Mouse (Mus musculus) liver, embryonic 13.5 days (tissue): ENCODE results near the gene Lnp1. TPM values are rescaled to one million over a fixed set of nuclear protein-coding genes. Genes with fewer than 3 reads are reported as not detected.
A peak's percentile ranks its signal among the peaks of the same experiment; 100 is the strongest.
"Not testable (repeated sequence)": the region's sequence is repeated elsewhere in the genome, so short reads cannot be mapped to it uniquely, and the experiment has no call there.

Source experiments
- ATAC-seq: fragments of 200-750 bp; cut with Nextera tagmentation; 2 replicates; pipeline ENCODE4 v1.8.0; 2017; ENCODE audit warnings: low read depth, mild to moderate bottlenecking, moderate number of reproducible peaks, moderate library complexity
- DNase-seq: peaks from one replicate; pipeline ENCODE4 v3.0.0; 2022
- H3K27ac ChIP-seq: fragments of 300-500 bp; sonication (generic); 2 replicates; pipeline ENCODE4 v1.5.1; 2015; ENCODE audit warnings: moderate library complexity, mild to moderate bottlenecking, inconsistent platforms
- H3K27me3 ChIP-seq: fragments of 300-500 bp; sonication (generic); 2 replicates; pipeline ENCODE4 v1.6.1; 2015; ENCODE audit warnings: mild to moderate bottlenecking, inconsistent platforms
- H3K36me3 ChIP-seq: fragments of 300-500 bp; sonication (generic); 2 replicates; pipeline ENCODE4 v1.6.1; 2015; ENCODE audit warnings: mild to moderate bottlenecking, inconsistent platforms
- H3K4me1 ChIP-seq: fragments of 300-500 bp; sonication (generic); replicated peaks from 2 replicates; pipeline ENCODE4 v1.6.1; 2015; ENCODE audit warnings: inconsistent platforms
- H3K4me2 ChIP-seq: fragments of 300-500 bp; sonication (generic); 2 replicates; pipeline ENCODE4 v1.6.1; 2015; ENCODE audit warnings: inconsistent platforms, mild to moderate bottlenecking, moderate library complexity
- H3K4me3 ChIP-seq: fragments of 300-500 bp; sonication (generic); replicated peaks from 2 replicates; pipeline ENCODE4 v1.5.1; 2015; ENCODE audit warnings: mild to moderate bottlenecking, inconsistent platforms
- H3K9ac ChIP-seq: fragments of 300-500 bp; sonication (generic); 2 replicates; pipeline ENCODE4 v1.6.1; 2015; ENCODE audit warnings: mild to moderate bottlenecking, inconsistent platforms
- H3K9me3 ChIP-seq: fragments of 300-500 bp; sonication (generic); replicated peaks from 2 replicates; pipeline ENCODE4 v1.6.1; 2016; ENCODE audit warnings: inconsistent platforms
- WGBS: fragments of 180-500 bp; shearing (Covaris S2); methylation state at CpG from one replicate; pipeline ENCODE4 v1.1.7; 2015; ENCODE audit not compliant: insufficient replicate concordance; 5-methylcytosine and 5-hydroxymethylcytosine counted together
- polyA plus RNA-seq: library from polyadenylated mRNA; unstranded; fragments of >200 nt; fragmentation: Nextera tagmentation; extraction: Ambion mirVana; gene quantifications from 2 replicates; pipeline ENCODE4 v1.2.1, GENCODE M21; 2015

The Lnp1 gene
- not detected in 2 replicates for polyA plus RNA-seq

GRCm38 (mm10) chr16:56928023-56928422 lies at the start of gene Lnp1:
TSS of gene Lnp1 (minus strand) at chr16:56928061.
- Histone ChIP-seq H3K4me2 (no peak within 1 kb of the TSS), H3K4me3 (no peak within 1 kb of the TSS), H3K4me1 (no peaks in the 10 kb centered on the region), H3K9ac (no peak within 1 kb of the TSS), H3K27me3 (no peaks in the 10 kb centered on the region), H3K36me3 (no peaks in the 10 kb centered on the region), H3K27ac (no peak within 1 kb of the TSS), H3K9me3 (no peaks in the 10 kb centered on the region)
- DNase-seq, result no peak
- WGBS, result 67% methylated on average over 3 of the region's 3 CpGs
- ATAC-seq, result no peak

GRCm38 (mm10) chr16:56974646-56975045 lies 46.8 kb upstream of the Lnp1 start:
- Histone ChIP-seq H3K27me3 (no peaks in the 10 kb centered on the region), H3K4me3 (no peak overlapping the region), H3K4me1 (no peaks in the 10 kb centered on the region), H3K9me3 (no peaks in the 10 kb centered on the region), H3K4me2 (no peak overlapping the region), H3K27ac (no peak overlapping the region), H3K9ac (no peak overlapping the region), H3K36me3 (no peaks in the 10 kb centered on the region)
- WGBS, result 41% methylated on average over 3 of the region's 3 CpGs
- DNase-seq (no peak), ATAC-seq (no peak)

- ATAC-seq, H3K36me3 ChIP-seq, H3K27ac ChIP-seq, H3K4me2 ChIP-seq, H3K4me1 ChIP-seq, DNase-seq, H3K4me3 ChIP-seq, H3K9me3 ChIP-seq, H3K27me3 ChIP-seq, H3K9ac ChIP-seq: not testable (repeated sequence)
- 75% methylated on average over 2 of the region's 2 CpGs for WGBS
Measured at GRCm38 (mm10) chr16:56958311-56958710, 30.4 kb upstream of the Lnp1 start.

GRCm38 (mm10) chr16:56949085-56949484 lies 21.2 kb upstream of the Lnp1 start:
- Histone ChIP-seq H3K9ac (no peak overlapping the region), H3K9me3 (no peaks in the 10 kb centered on the region)
- 82% methylated on average over 5 of the region's 5 CpGs for WGBS

GRCm38 (mm10) chr16:56942341-56942740 lies 14.5 kb upstream of the Lnp1 start:
- Histone ChIP-seq H3K27me3 (no peaks in the 10 kb centered on the region), H3K36me3 (no peaks in the 10 kb centered on the region), H3K4me2 (no peak overlapping the region), H3K9ac (no peak overlapping the region), H3K4me3 (no peak overlapping the region), H3K4me1 (no peaks in the 10 kb centered on the region), H3K9me3 (no peaks in the 10 kb centered on the region), H3K27ac (no peak overlapping the region)
- ATAC-seq (no peak), DNase-seq (no peak)
- WGBS, result 79% methylated on average over 2 of the region's 2 CpGs

More at GRCm38 (mm10) chr16:56949085-56949484, 21.2 kb upstream of the Lnp1 start:
- H3K27me3 ChIP-seq, result no peaks in the 10 kb centered on the region
- no peaks in the 10 kb centered on the region for H3K4me1 ChIP-seq
- no peak for ATAC-seq
- H3K4me2 ChIP-seq, result no peak overlapping the region
- no peaks in the 10 kb centered on the region for H3K36me3 ChIP-seq
- H3K27ac ChIP-seq, result no peak overlapping the region
- DNase-seq, result no peak
- H3K4me3 ChIP-seq, result no peak overlapping the region

- Histone ChIP-seq H3K36me3 (no peaks in the 10 kb centered on the region), H3K9me3 (no peaks in the 10 kb centered on the region), H3K4me1 (no peaks in the 10 kb centered on the region), H3K4me2 (no peak overlapping the region), H3K27me3 (no peaks in the 10 kb centered on the region), H3K9ac (no peak overlapping the region), H3K4me3 (no peak overlapping the region), H3K27ac (no peak overlapping the region)
- 18% methylated on average over 8 of the region's 8 CpGs for WGBS
- no peak for ATAC-seq
- no peak for DNase-seq
Measured at GRCm38 (mm10) chr16:56920102-56920657, 7.7 kb downstream of the Lnp1 start.

GRCm38 (mm10) chr16:56917230-56917629 lies 10.6 kb downstream of the Lnp1 start:
- no peak for DNase-seq
- Histone ChIP-seq H3K4me2 (no peak overlapping the region), H3K27ac (no peak overlapping the region), H3K4me1 (no peaks in the 10 kb centered on the region), H3K9me3 (no peaks in the 10 kb centered on the region), H3K4me3 (no peak overlapping the region), H3K27me3 (no peaks in the 10 kb centered on the region), H3K36me3 (no peaks in the 10 kb centered on the region), H3K9ac (no peak overlapping the region)
- 73% methylated on average over 7 of the region's 7 CpGs for WGBS
- no peak for ATAC-seq

GRCm38 (mm10) chr16:56908986-56909385 lies 18.9 kb downstream of the Lnp1 start:
- 51% methylated on average over 5 of the region's 5 CpGs for WGBS

GRCm38 (mm10) chr16:56902206-56902605 lies 25.7 kb downstream of the Lnp1 start:
- H3K4me3 ChIP-seq, H3K4me2 ChIP-seq, H3K9ac ChIP-seq: not testable (repeated sequence)

More at GRCm38 (mm10) chr16:56908986-56909385, 18.9 kb downstream of the Lnp1 start:
- no peak overlapping the region for H3K9ac ChIP-seq
- no peaks in the 10 kb centered on the region for H3K9me3 ChIP-seq
- H3K4me1 ChIP-seq, result no peaks in the 10 kb centered on the region
- no peaks in the 10 kb centered on the region for H3K36me3 ChIP-seq
- no peaks in the 10 kb centered on the region for H3K27me3 ChIP-seq
- no peak overlapping the region for H3K4me2 ChIP-seq
- H3K27ac ChIP-seq, result no peak overlapping the region
- no peak for ATAC-seq
- no peak overlapping the region for H3K4me3 ChIP-seq
- DNase-seq, result no peak

GRCm38 (mm10) chr16:56891583-56891982 lies 36.3 kb downstream of the Lnp1 start:
- no peak for ATAC-seq
- no peak for DNase-seq
- Histone ChIP-seq H3K27ac (no peak overlapping the region), H3K9ac (no peak overlapping the region), H3K36me3 (no peaks in the 10 kb centered on the region), H3K27me3 (no peaks in the 10 kb centered on the region), H3K4me1 (no peaks in the 10 kb centered on the region), H3K9me3 (no peaks in the 10 kb centered on the region), H3K4me3 (no peak overlapping the region), H3K4me2 (no peak overlapping the region)
- 75% methylated on average over 5 of the region's 5 CpGs for WGBS

More at GRCm38 (mm10) chr16:56902206-56902605, 25.7 kb downstream of the Lnp1 start:
- WGBS, result 57% methylated on average over 3 of the region's 3 CpGs
- H3K4me1 ChIP-seq, ATAC-seq, DNase-seq, H3K9me3 ChIP-seq, H3K27ac ChIP-seq, H3K27me3 ChIP-seq, H3K36me3 ChIP-seq: not testable (repeated sequence)

- DNase-seq, result no peak
Measured at GRCm38 (mm10) chr16:56886616-56887116, 41.2 kb downstream of the Lnp1 start.

More at GRCm38 (mm10) chr16:56886616-56887116, 41.2 kb downstream of the Lnp1 start:
- no peak overlapping the region for H3K27ac ChIP-seq
- H3K9ac ChIP-seq, result no peak overlapping the region
- 28% methylated on average over 9 of the region's 9 CpGs for WGBS
- ATAC-seq, result no peak
- no peaks in the 10 kb centered on the region for H3K27me3 ChIP-seq
- no peaks in the 10 kb centered on the region for H3K9me3 ChIP-seq
- peak overlapping the region; percentile 66 for H3K4me2 ChIP-seq
- H3K4me3 ChIP-seq, result peak overlapping the region; percentile 46
- H3K36me3 ChIP-seq, result no peaks in the 10 kb centered on the region
- H3K4me1 ChIP-seq, result peaks cover 8% of the 10 kb centered on the region
